Mouse (Mus musculus): ENCODE results near the gene Csk. TPM values are rescaled to one million over a fixed set of nuclear protein-coding genes. Genes with fewer than 3 reads are reported as not detected.

The Csk gene
- polyA plus RNA-seq, 1 experiment = 138 TPM

GRCm38 (mm10) chr9:57597929-57598382, 55.5 kb downstream of the Csk start:
- TF ChIP-seq POLR2A (IDR thresholded peaks at IDR 0.05; ENCODE audit: borderline replicate concordance, extremely low read depth, insufficient read depth, insufficient read length, poor library complexity, severe bottlenecking) (no peak), CTCF (IDR thresholded peaks at IDR 0.05; ENCODE audit: borderline replicate concordance, extremely low read depth, insufficient read depth, insufficient read length) (no peak)
- no peak for DNase-seq (ENCODE audit: low read depth)

- TF ChIP-seq POLR2A (IDR thresholded peaks at IDR 0.05; ENCODE audit: borderline replicate concordance, extremely low read depth, insufficient read depth, insufficient read length, poor library complexity, severe bottlenecking) (no peak), CTCF (IDR thresholded peaks at IDR 0.05; ENCODE audit: borderline replicate concordance, extremely low read depth, insufficient read depth, insufficient read length) (no peak)
- no peak for DNase-seq (ENCODE audit: low read depth)
Measured at GRCm38 (mm10) chr9:57597265-57597664, 56.2 kb downstream of the Csk start.

- TF ChIP-seq POLR2A (IDR thresholded peaks at IDR 0.05; ENCODE audit: borderline replicate concordance, extremely low read depth, insufficient read depth, insufficient read length, poor library complexity, severe bottlenecking) = no peak
- no peak for TF ChIP-seq CTCF (IDR thresholded peaks at IDR 0.05; ENCODE audit: borderline replicate concordance, extremely low read depth, insufficient read depth, insufficient read length)
- DNase-seq (ENCODE audit: low read depth) = no peak
Measured at GRCm38 (mm10) chr9:57594174-57594509, 59.3 kb downstream of the Csk start.

GRCm38 (mm10) chr9:57593454-57594173, 59.8 kb downstream of the Csk start:
- TF ChIP-seq POLR2A (IDR thresholded peaks at IDR 0.05; ENCODE audit: borderline replicate concordance, extremely low read depth, insufficient read depth, insufficient read length, poor library complexity, severe bottlenecking) = no peak
- no peak for TF ChIP-seq CTCF (IDR thresholded peaks at IDR 0.05; ENCODE audit: borderline replicate concordance, extremely low read depth, insufficient read depth, insufficient read length)
- no peak for DNase-seq (ENCODE audit: low read depth)

GRCm38 (mm10) chr9:57590726-57591125, 62.7 kb downstream of the Csk start:
- no peak for TF ChIP-seq POLR2A (IDR thresholded peaks at IDR 0.05; ENCODE audit: borderline replicate concordance, extremely low read depth, insufficient read depth, insufficient read length, poor library complexity, severe bottlenecking)
- TF ChIP-seq CTCF (IDR thresholded peaks at IDR 0.05; ENCODE audit: borderline replicate concordance, extremely low read depth, insufficient read depth, insufficient read length) = peak; percentile 19; the same call in 1 of the 2 replicates
- DNase-seq (ENCODE audit: low read depth) = peak; percentile 46

GRCm38 (mm10) chr9:57589224-57590126, 64.0 kb downstream of the Csk start, which contains the start of gene Ulk3:
Gene Ulk3, plus strand, starts transcription at chr9:57589452.
- TF ChIP-seq CTCF (IDR thresholded peaks at IDR 0.05; ENCODE audit: borderline replicate concordance, extremely low read depth, insufficient read depth, insufficient read length) (peak; percentile 20; the same call in 1 of the 2 replicates), POLR2A (IDR thresholded peaks at IDR 0.05; ENCODE audit: borderline replicate concordance, extremely low read depth, insufficient read depth, insufficient read length, poor library complexity, severe bottlenecking) (peak; percentile 75)
- DNase-seq (ENCODE audit: low read depth) = peak; percentile 85

GRCm38 (mm10) chr9:57584991-57585390, 68.4 kb downstream of the Csk start:
- TF ChIP-seq CTCF (IDR thresholded peaks at IDR 0.05; ENCODE audit: borderline replicate concordance, extremely low read depth, insufficient read depth, insufficient read length) (no peak), POLR2A (IDR thresholded peaks at IDR 0.05; ENCODE audit: borderline replicate concordance, extremely low read depth, insufficient read depth, insufficient read length, poor library complexity, severe bottlenecking) (no peak)
- no peak for DNase-seq (ENCODE audit: low read depth)

GRCm38 (mm10) chr9:57577144-57577849, 76.1 kb downstream of the Csk start:
- TF ChIP-seq POLR2A (IDR thresholded peaks at IDR 0.05; ENCODE audit: borderline replicate concordance, extremely low read depth, insufficient read depth, insufficient read length, poor library complexity, severe bottlenecking) = no peak
- no peak for TF ChIP-seq CTCF (IDR thresholded peaks at IDR 0.05; ENCODE audit: borderline replicate concordance, extremely low read depth, insufficient read depth, insufficient read length)
- DNase-seq (ENCODE audit: low read depth) = no peak

Other genes starting within 250 kb of the Csk start
- 17.9 and 21.1 TPM in 2 replicates for gene Ppcdc, start 213.5 kb downstream of the Csk start, polyA plus RNA-seq (2012; rRNA removed)
- gene Scamp5, start 185.6 kb downstream of the Csk start, polyA plus RNA-seq (2012; rRNA removed) = 222 and 241 TPM in 2 replicates
- gene Rpp25, start 149.6 kb downstream of the Csk start, polyA plus RNA-seq (2012; rRNA removed) = 8.2 and 12.1 TPM in 2 replicates
- 320 and 341 TPM in 2 replicates for gene Cox5a, start 132.4 kb downstream of the Csk start, polyA plus RNA-seq (2012; rRNA removed)
- 12.1 and 12.2 TPM in 2 replicates for gene Fam219b, start 116.1 kb downstream of the Csk start, polyA plus RNA-seq (2012; rRNA removed)
- 71.2 and 73.3 TPM in 2 replicates for gene Mpi, start 100.9 kb downstream of the Csk start, polyA plus RNA-seq (2012; rRNA removed)
- gene Scamp2, start 92.7 kb downstream of the Csk start, polyA plus RNA-seq (2012; rRNA removed) = 65.2 and 89.4 TPM in 2 replicates
- gene Ulk3, start 64.2 kb downstream of the Csk start, polyA plus RNA-seq (2012; rRNA removed) = 38.8 and 42.1 TPM in 2 replicates
- 0.29 and 0.49 TPM in 2 replicates for gene Cplx3, start 47.4 kb downstream of the Csk start, polyA plus RNA-seq (2012; rRNA removed)
- 0.04 and 0.12 TPM in 2 replicates for gene Lman1l, start 32.9 kb downstream of the Csk start, polyA plus RNA-seq (2012; rRNA removed)
- gene Cyp1a2, start 30.1 kb upstream of the Csk start, polyA plus RNA-seq (2012; rRNA removed) = not detected in 2 replicates
- 0.13 and 0.14 TPM in 2 replicates for gene Cyp1a1, start 34.3 kb upstream of the Csk start, polyA plus RNA-seq (2012; rRNA removed)
- gene Edc3, start 54.9 kb upstream of the Csk start, polyA plus RNA-seq (2012; rRNA removed) = 24.1 and 27.0 TPM in 2 replicates
- 153 and 188 TPM in 2 replicates for gene Clk3, start 112.2 kb upstream of the Csk start, polyA plus RNA-seq (2012; rRNA removed)
- gene Arid3b, start 183.2 kb upstream of the Csk start, polyA plus RNA-seq (2012; rRNA removed) = 15.4 and 16.6 TPM in 2 replicates

Data from brain, embryonic 14.5 days (tissue).